Mouse (Mus musculus) kidney, adult 18-20 months (tissue): ENCODE data around the gene Tmem191c.
"Not testable (repeated sequence)": the region's sequence is repeated elsewhere in the genome, so short reads cannot be mapped to it uniquely, and the experiment has no call there.

Experiments
- DNase-seq: peaks from one replicate; pipeline ENCODE4 v3.0.0; 2021

Tmem191c gene

GRCm38 (mm10) chr16:17275721-17276120 lies at the start of gene Tmem191c:
Tmem191c (plus strand) TSS chr16:17276077.
- DNase-seq = no peak

GRCm38 (mm10) chr16:17226496-17226895 lies 49.4 kb upstream of the Tmem191c start:
- DNase-seq = no peak

DNA sequence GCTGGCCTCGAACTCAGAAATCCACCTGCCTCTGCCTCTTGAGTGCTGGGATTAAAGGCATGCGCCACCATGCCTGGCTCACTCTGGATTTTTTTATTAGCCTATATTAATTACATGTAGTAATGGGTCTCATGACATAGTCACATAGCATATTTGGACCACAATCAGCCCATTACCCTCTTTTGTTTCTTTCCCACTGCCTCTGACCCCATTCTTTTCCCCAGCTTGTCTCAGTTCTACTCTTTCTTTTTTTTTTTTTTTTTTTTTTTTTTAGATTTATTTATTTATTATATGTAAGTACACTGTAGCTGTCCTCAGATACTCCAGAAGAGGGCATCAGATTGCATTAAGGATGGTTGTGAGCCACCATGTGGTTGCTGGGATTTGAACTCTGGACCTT lies 44.4 kb upstream of the Tmem191c start:
- DNase-seq = not testable (repeated sequence)

GRCm38 (mm10) chr16:17232794-17233701 lies 42.8 kb upstream of the Tmem191c start, which contains the start of gene Hic2:
Hic2 (plus strand) TSS chr16:17233572.
- peak; percentile 97 for DNase-seq

DNA sequence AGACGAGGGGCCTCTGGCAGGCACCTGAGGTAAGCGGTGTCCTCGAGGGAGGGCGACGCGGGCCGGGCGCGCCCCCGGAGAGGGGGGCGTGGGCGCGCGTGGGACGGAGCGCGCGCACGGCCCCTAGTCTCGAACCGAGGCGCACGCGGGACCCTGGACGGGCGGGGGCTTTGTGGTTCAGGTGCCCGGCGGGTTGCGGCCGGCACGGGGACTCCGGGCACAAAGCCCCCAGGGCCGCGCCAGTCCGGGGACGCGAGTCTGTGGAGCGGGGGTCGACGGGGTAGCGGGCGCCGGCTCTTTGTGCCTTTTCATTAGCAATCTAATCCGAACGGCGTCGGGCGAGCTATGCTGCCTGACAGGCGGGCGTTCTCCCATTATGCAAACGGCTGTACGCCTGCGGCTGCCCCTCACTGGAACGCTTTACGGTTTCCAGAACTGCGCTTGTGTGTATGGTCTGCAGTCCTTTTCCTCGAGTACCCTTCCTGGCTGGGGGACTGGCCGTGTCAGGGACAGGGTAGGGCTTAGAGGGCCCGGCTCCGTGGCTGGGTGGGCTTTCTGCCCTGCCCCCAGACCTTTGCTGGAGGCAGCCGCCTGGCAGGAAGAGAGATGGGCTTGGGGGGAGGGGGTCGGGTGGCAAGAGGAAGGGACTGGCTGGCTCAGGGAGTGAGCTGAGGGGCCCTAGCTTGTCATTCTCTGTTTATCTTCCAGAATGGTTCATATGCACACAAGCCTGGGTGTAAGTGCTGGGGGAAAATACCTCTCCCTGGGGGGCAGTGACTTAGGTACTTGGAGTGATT lies 42.0 kb upstream of the Tmem191c start:
- peak; percentile 38 for DNase-seq

GRCm38 (mm10) chr16:17234499-17234895 lies 41.4 kb upstream of the Tmem191c start:
- DNase-seq = no peak

GRCm38 (mm10) chr16:17234916-17235665 lies 40.8 kb upstream of the Tmem191c start:
- DNase-seq = peak; percentile 61

GRCm38 (mm10) chr16:17237634-17238033 lies 38.2 kb upstream of the Tmem191c start:
- DNase-seq = no peak

DNA sequence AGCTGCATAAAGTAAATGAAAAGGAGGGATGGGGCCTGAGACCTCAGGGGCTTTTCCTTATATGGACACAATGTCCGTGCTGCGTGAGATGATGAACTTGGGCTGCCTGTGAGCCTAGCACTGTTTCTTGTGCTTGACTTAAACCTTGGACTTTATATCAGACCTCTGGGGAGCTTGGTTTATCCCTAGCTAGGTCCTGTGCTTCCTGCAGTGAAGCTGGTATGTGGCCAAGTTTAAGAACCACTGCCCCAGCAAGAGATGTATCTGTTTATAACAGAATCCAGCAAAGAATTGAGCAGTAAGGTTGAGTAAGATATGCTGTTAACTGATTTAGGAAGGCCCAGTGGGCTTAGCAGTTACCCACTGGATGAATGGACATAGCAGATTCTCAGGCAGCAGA lies 36.5 kb upstream of the Tmem191c start:
- DNase-seq = no peak

DNA sequence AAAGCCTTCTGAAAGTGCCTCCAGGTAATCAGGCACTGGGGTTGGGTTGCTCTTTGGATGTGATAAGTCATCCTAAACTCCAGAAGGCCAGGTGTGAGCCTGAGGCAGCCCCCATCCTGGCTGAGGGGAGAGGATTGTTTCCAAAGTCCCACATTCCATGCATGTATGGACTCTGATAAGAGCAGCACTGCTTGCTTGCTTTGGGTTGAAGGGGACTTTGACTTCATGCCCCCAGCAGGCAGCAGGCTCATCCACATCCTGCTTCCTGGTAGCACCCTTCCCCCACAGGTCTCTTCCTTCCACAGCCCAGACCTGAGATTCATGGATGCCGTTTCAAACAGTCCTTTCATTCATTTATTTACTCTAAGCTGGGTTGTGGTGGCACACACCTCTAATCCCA lies 32.1 kb upstream of the Tmem191c start:
- no peak for DNase-seq

DNA sequence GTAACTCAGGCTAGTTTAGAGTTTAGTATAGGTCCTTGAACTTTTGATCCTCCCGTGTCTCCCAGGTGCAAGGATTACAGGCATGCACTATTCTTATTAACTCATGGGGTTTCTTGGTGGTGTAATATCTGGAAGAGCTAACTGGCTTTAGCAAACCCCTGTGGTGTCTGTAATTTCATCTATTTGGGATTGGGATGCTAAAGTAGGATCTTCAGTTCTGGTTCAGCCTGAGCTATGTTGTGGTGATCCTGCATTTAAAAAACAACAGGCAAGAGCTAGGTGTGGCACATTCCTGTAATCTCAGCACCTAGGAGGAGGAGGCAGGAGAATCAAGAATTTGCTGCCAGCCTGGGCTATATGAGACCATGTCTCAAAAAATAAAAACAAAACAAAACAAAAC lies 30.9 kb upstream of the Tmem191c start:
- DNase-seq = no peak

DNA sequence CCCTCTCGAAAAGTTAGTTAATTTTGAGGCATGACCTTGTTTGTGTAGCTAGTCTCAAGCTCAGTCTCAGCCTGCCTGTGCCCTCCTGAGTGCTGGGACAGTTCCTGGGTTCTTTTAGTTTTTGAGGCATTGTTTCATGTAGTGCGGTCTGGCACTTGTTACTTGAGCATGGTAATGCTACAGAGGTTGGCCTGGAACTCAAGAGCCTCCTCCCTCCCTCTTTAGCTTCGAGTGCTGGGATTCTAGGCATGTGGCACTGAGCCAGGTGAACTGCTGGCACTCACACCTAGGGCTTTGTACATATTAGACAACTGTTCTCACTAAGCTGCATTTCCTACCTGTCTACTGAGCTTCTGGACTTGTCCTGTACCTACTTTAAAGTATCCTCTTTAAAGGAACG lies 28.1 kb upstream of the Tmem191c start:
- DNase-seq = peak; percentile 76

DNA sequence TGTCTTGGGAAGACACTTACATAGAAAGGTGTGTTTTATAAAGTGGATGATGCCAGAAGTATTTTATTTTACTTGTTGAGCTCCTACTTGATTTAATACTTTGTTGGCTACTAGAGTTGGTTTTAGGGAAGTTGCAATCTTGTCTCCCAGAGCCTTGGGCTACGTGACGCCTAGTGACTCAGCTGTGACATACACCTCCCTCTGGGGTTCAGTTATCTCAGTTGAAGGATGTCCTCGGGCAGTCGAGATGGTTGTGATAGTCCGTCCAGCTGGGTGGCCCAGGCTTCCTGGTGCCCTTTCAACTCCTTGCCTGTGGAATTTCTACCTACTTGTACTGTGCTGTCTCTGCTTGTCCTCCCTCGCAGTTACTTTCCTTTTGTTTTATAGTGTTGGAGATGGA lies 26.7 kb upstream of the Tmem191c start:
- DNase-seq = no peak

DNA sequence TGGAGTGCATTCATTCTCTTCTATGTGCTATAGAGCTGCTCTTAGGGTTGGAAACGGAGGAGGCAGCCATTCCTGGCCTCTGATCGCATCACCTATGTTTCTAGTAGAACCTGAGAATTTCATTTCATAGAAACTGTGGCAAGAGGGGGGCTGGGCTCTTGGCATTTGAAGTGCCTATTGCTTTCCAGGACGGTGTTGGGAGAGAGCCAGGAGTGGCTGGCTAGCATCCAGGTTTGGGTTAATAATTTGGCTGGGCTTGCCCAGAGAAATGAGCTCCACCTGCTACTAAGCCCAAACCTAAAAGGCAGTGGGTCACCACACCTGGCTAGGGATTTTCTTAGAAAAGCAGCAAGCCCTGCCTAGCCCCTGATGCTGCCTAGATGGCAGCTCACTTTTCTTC lies 24.3 kb upstream of the Tmem191c start:
- peak; percentile 97 for DNase-seq

GRCm38 (mm10) chr16:17252086-17252726 lies 23.7 kb upstream of the Tmem191c start:
- DNase-seq = no peak

DNA sequence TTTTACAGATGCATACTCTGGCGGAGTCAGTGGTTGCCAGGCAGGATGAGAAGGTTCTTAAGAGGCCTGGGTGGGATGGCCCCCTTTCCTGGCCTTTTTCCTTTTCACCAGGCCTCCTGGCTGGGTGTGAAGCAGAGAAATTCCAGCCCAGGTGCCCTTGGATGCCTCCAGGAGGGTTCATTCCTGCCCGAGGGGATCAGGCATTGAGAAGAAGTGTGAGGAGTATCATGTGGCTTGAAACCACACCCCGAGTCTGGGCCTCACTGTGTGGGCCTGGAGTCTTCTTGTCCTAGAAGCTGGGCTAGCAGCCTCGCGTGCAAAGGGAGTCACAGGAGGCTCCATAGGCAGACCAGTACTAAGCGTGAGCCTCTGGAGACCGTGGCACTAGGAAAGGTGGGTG lies 23.0 kb upstream of the Tmem191c start:
- no peak for DNase-seq

- DNase-seq = peak; percentile 33
Observed at GRCm38 (mm10) chr16:17254005-17254597, 21.8 kb upstream of the Tmem191c start.

- no peak for DNase-seq
Observed at GRCm38 (mm10) chr16:17255270-17255669, 20.6 kb upstream of the Tmem191c start.

DNA sequence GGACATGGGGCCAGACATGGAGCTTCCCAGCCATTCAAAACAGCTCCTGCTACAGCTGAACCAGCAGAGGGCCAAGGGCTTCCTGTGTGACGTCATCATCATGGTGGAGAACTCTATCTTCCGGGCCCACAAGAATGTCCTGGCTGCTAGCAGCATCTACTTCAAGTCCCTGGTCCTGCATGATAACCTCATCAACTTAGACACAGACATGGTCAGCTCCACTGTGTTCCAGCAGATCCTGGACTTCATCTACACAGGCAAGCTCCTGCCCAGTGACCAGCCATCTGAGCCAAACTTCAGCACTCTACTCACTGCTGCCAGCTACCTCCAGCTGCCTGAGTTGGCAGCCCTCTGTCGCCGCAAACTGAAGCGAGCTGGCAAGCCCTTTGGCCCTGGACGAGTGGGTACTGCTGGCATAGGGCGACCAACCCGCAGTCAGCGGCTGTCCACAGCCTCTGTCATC lies 18.5 kb upstream of the Tmem191c start:
- DNase-seq = peak; percentile 32

GRCm38 (mm10) chr16:17258917-17259316 lies 17.0 kb upstream of the Tmem191c start:
- DNase-seq = no peak

GRCm38 (mm10) chr16:17261341-17261740 lies 14.5 kb upstream of the Tmem191c start:
- no peak for DNase-seq

- no peak for DNase-seq
Observed at GRCm38 (mm10) chr16:17266113-17266512, 9.8 kb upstream of the Tmem191c start.
